Mouse (Mus musculus) forebrain, embryonic 12.5 days (tissue): Measurements from ENCODE around the gene Crtc1. TPM values are rescaled to one million over a fixed set of nuclear protein-coding genes. Genes with fewer than 3 reads are reported as not detected.

Experiments used
- ATAC-seq: fragments of 200-750 bp; cut with Nextera tagmentation; 2 replicates; pipeline ENCODE4 v1.8.0; 2017; ENCODE audit warnings: moderate TSS enrichment; ENCODE audit not compliant: low FRiP score
- H3K27ac ChIP-seq: fragments of 300-500 bp; sonication (generic); 2 replicates; pipeline ENCODE4 v1.5.1; 2016; ENCODE audit warnings: mild to moderate bottlenecking
- H3K27me3 ChIP-seq: fragments of 300-500 bp; sonication (generic); 2 replicates; pipeline ENCODE4 v1.6.1; 2016; ENCODE audit warnings: mild to moderate bottlenecking
- H3K36me3 ChIP-seq: fragments of 300-500 bp; sonication (generic); replicated peaks from 2 replicates; pipeline ENCODE4 v1.6.1; 2016; ENCODE audit warnings: mild to moderate bottlenecking
- H3K4me1 ChIP-seq: fragments of 300-500 bp; sonication (generic); 2 replicates; pipeline ENCODE4 v1.6.1; 2016
- H3K4me2 ChIP-seq: fragments of 300-500 bp; sonication (generic); 2 replicates; pipeline ENCODE4 v1.6.1; 2016; ENCODE audit warnings: mild to moderate bottlenecking, moderate library complexity
- H3K4me3 ChIP-seq: fragments of 300-500 bp; sonication (generic); replicated peaks from 2 replicates; pipeline ENCODE4 v1.5.1; 2016; ENCODE audit warnings: mild to moderate bottlenecking
- H3K9ac ChIP-seq: fragments of 300-500 bp; sonication (generic); 2 replicates; pipeline ENCODE4 v1.6.1; 2016; ENCODE audit warnings: mild to moderate bottlenecking
- H3K9me3 ChIP-seq: fragments of 300-500 bp; sonication (generic); 2 replicates; pipeline ENCODE4 v1.6.1; 2016
- WGBS: fragments of 180-500 bp; shearing (Covaris S2); methylation state at CpG from one replicate; pipeline ENCODE4 v1.1.7; 2016; 5-methylcytosine and 5-hydroxymethylcytosine counted together
- polyA plus RNA-seq: library from polyadenylated mRNA; unstranded; fragments of >200 nt; fragmentation: Nextera tagmentation; extraction: Ambion mirVana; gene quantifications from 2 replicates; pipeline ENCODE4 v1.2.1, GENCODE M21; 2016

Crtc1 gene
- polyA plus RNA-seq, 1 experiment from 2014 or later, result 18.3 TPM

GRCm38 (mm10) chr8:70396184-70396583, 43.2 kb downstream of the Crtc1 start:
- Histone ChIP-seq H3K4me1 (no peaks in the 10 kb centered on the region), H3K9me3 (no peaks in the 10 kb centered on the region), H3K9ac (peak overlapping the region; percentile 25; the same call in 1 of the 2 replicates), H3K36me3 (peaks cover 16% of the 10 kb centered on the region), H3K4me3 (no peak overlapping the region), H3K27me3 (no peaks in the 10 kb centered on the region), H3K4me2 (no peak overlapping the region), H3K27ac (no peak overlapping the region)
- no peak for ATAC-seq
- WGBS, result 86% methylated on average over 5 of the region's 5 CpGs

GRCm38 (mm10) chr8:70395649-70396048, 43.7 kb downstream of the Crtc1 start:
- Histone ChIP-seq H3K4me1 (no peaks in the 10 kb centered on the region), H3K9ac (no peak overlapping the region), H3K27ac (no peak overlapping the region), H3K4me2 (no peak overlapping the region), H3K9me3 (no peaks in the 10 kb centered on the region), H3K36me3 (peaks cover 20% of the 10 kb centered on the region), H3K4me3 (no peak overlapping the region), H3K27me3 (no peaks in the 10 kb centered on the region)
- ATAC-seq, result no peak
- 88% methylated on average over 5 of the region's 5 CpGs for WGBS

GRCm38 (mm10) chr8:70394269-70394998, 44.9 kb downstream of the Crtc1 start:
- 82% methylated on average over 8 of the region's 8 CpGs for WGBS
- H3K9ac ChIP-seq, result no peak overlapping the region
- H3K9me3 ChIP-seq, result no peaks in the 10 kb centered on the region
- no peak overlapping the region for H3K27ac ChIP-seq
- no peak for ATAC-seq
- peaks cover 20% of the 10 kb centered on the region; the same call in 1 of the 2 replicates for H3K36me3 ChIP-seq
- H3K4me1 ChIP-seq, result no peaks in the 10 kb centered on the region
- no peak overlapping the region for H3K4me2 ChIP-seq
- no peaks in the 10 kb centered on the region for H3K27me3 ChIP-seq
- H3K4me3 ChIP-seq, result no peak overlapping the region

- Histone ChIP-seq H3K36me3 (peaks cover 20% of the 10 kb centered on the region), H3K27me3 (no peaks in the 10 kb centered on the region), H3K4me1 (no peaks in the 10 kb centered on the region), H3K27ac (no peak overlapping the region), H3K4me2 (no peak overlapping the region), H3K4me3 (no peak overlapping the region), H3K9ac (no peak overlapping the region), H3K9me3 (no peaks in the 10 kb centered on the region)
- 80% methylated on average over 5 of the region's 5 CpGs for WGBS
- ATAC-seq, result no peak
These were observed 46.3 kb downstream of the Crtc1 start for GRCm38 (mm10) chr8:70393087-70393486.

DNA sequence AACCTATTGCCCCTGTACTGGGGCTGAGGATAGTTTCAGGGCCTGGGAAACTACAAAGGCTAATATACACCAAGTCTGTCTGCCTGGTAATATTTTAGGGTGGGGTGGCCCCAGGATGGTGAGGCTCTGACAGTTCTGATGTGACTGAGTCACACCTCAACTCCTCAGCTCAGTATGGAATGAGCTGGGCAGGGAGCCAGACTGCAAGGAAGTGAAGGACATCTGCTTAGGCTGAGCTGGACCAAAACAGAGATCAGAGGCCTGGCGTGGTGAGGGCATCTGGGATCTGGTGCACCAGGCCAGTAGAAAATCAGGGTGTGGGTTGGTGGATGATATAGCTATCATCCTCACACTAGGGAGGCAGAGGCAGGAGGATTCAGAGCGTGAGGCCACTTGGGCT, 49.7 kb downstream of the Crtc1 start:
- Histone ChIP-seq H3K4me1 (no peaks in the 10 kb centered on the region), H3K4me3 (no peak overlapping the region), H3K4me2 (no peak overlapping the region), H3K9ac (no peak overlapping the region), H3K36me3 (peaks cover 45% of the 10 kb centered on the region), H3K27ac (no peak overlapping the region), H3K9me3 (no peaks in the 10 kb centered on the region), H3K27me3 (no peaks in the 10 kb centered on the region)
- WGBS, result 94% methylated on average over 2 of the region's 2 CpGs
- no peak for ATAC-seq

- H3K9me3 ChIP-seq, result no peaks in the 10 kb centered on the region
- H3K27me3 ChIP-seq, result peaks cover 32% of the 10 kb centered on the region
- no peak overlapping the region for H3K4me3 ChIP-seq
- 57% methylated on average over 3 of the region's 3 CpGs for WGBS
- no peak overlapping the region for H3K9ac ChIP-seq
- no peak overlapping the region for H3K27ac ChIP-seq
- no peaks in the 10 kb centered on the region for H3K4me1 ChIP-seq
- ATAC-seq, result 0 out of 2 replicates have a peak, but pooled peaks have one; percentile 59
- peaks cover 30% of the 10 kb centered on the region for H3K36me3 ChIP-seq
- no peak overlapping the region for H3K4me2 ChIP-seq
These were observed 56.1 kb downstream of the Crtc1 start for GRCm38 (mm10) chr8:70383287-70383686.

- WGBS, result 81% methylated on average over 12 of the region's 12 CpGs
- H3K9me3 ChIP-seq, result no peaks in the 10 kb centered on the region
- no peak overlapping the region for H3K4me2 ChIP-seq
- H3K4me1 ChIP-seq, result peaks cover 7% of the 10 kb centered on the region; the same call in 1 of the 2 replicates
- peaks cover 64% of the 10 kb centered on the region for H3K27me3 ChIP-seq
- H3K27ac ChIP-seq, result no peak overlapping the region
- H3K9ac ChIP-seq, result no peak overlapping the region
- no peak overlapping the region for H3K4me3 ChIP-seq
- peaks cover 6% of the 10 kb centered on the region; the same call in 1 of the 2 replicates for H3K36me3 ChIP-seq
- no peak for ATAC-seq
These were observed 59.3 kb downstream of the Crtc1 start for GRCm38 (mm10) chr8:70380069-70380468.

DNA sequence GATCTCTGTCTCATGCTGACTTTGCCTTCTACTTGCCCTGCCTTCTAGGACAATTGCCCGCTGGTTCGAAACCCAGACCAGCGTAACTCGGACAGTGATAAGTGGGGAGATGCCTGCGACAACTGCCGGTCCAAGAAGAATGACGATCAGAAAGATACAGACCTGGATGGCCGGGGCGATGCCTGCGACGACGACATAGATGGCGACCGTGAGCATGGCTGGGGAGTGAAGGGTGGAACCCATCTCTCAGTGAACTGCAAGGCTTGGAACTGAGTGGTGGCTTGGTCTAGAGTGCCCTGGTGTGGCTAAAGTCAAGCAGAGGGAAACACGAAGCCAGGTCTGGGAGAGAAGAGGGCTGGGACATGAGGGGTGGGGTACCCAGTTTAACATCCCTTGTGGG, 62.3 kb downstream of the Crtc1 start:
- no peak overlapping the region for H3K27ac ChIP-seq
- no peak overlapping the region for H3K9ac ChIP-seq
- WGBS, result 11% methylated on average over 15 of the region's 15 CpGs
- no peak overlapping the region for H3K4me3 ChIP-seq
- peaks cover 91% of the 10 kb centered on the region for H3K27me3 ChIP-seq
- no peaks in the 10 kb centered on the region for H3K36me3 ChIP-seq
- no peaks in the 10 kb centered on the region for H3K9me3 ChIP-seq
- no peak for ATAC-seq
- peaks cover 25% of the 10 kb centered on the region for H3K4me1 ChIP-seq
- no peak overlapping the region for H3K4me2 ChIP-seq

DNA sequence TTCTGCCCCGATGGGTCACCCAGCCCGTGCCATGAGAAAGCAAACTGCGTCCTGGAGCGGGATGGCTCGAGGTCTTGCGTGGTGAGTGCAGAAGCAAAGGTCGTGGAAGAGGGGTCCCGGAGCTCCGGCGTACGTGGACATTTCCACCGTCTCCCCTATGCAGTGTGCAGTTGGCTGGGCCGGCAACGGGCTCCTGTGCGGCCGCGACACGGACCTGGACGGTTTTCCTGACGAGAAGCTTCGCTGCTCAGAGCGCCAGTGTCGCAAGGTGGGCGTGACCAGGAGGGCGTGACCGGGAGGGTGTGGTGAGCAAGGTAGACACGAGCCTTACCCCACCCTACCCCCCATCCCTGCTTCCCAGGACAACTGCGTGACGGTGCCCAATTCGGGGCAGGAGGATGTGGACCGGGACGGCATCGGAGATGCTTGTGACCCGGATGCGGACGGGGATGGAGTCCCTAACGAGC, 63.1 kb downstream of the Crtc1 start:
- no peak overlapping the region for H3K9ac ChIP-seq
- H3K4me3 ChIP-seq, result no peak overlapping the region; the same call in 1 of the 2 replicates
- peak overlapping the region; percentile 15; the same call in 1 of the 2 replicates for H3K4me2 ChIP-seq

DNA sequence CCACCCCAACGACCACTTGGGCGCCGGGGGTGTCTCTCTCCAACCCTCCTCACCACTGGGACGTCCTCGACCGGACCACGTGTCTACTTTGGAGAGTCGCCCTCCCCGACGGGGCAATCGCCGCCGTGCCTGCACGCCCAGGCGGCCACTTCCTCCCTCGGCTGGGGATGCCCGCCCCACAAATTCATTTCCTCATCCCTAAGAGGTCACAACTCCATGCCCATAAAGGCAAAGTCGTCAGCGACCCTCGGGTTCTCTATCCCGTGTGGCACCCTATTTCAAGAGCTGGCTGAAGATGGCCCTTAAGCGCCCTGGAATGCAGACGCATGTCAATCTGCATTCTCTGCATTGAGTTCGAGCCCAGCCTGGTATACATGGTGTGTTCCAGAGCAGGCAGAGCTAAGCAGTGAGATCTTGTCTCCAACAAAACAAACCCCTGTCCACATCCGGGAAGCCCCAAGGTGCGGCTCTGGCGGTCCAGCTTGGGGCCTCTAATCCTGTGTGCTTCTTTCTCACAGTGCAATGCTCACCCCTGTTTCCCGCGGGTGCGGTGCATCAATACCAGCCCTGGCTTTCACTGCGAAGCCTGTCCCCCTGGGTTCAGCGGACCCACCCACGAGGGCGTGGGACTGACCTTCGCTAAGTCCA, 64.0 kb downstream of the Crtc1 start:
- Histone ChIP-seq H3K4me3 (no peak overlapping the region; the same call in 1 of the 2 replicates), H3K9ac (no peak overlapping the region), H3K4me2 (no peak overlapping the region), H3K4me1 (peaks cover 25% of the 10 kb centered on the region), H3K36me3 (no peaks in the 10 kb centered on the region), H3K9me3 (no peaks in the 10 kb centered on the region), H3K27me3 (peaks cover 98% of the 10 kb centered on the region), H3K27ac (no peak overlapping the region)
- whole genome bisulfite sequencing, result 6% methylated on average over 35 of the region's 35 CpGs
- no peak; the same call in 1 of the 2 replicates for ATAC-seq

More for the DNA sequence above, 63.1 kb downstream of the Crtc1 start:
- peaks cover 25% of the 10 kb centered on the region for H3K4me1 ChIP-seq
- no peaks in the 10 kb centered on the region for H3K36me3 ChIP-seq
- no peak for ATAC-seq
- WGBS, result 8% methylated on average over 37 of the region's 37 CpGs
- H3K27ac ChIP-seq, result no peak overlapping the region
- no peaks in the 10 kb centered on the region for H3K9me3 ChIP-seq
- peaks cover 94% of the 10 kb centered on the region for H3K27me3 ChIP-seq

DNA sequence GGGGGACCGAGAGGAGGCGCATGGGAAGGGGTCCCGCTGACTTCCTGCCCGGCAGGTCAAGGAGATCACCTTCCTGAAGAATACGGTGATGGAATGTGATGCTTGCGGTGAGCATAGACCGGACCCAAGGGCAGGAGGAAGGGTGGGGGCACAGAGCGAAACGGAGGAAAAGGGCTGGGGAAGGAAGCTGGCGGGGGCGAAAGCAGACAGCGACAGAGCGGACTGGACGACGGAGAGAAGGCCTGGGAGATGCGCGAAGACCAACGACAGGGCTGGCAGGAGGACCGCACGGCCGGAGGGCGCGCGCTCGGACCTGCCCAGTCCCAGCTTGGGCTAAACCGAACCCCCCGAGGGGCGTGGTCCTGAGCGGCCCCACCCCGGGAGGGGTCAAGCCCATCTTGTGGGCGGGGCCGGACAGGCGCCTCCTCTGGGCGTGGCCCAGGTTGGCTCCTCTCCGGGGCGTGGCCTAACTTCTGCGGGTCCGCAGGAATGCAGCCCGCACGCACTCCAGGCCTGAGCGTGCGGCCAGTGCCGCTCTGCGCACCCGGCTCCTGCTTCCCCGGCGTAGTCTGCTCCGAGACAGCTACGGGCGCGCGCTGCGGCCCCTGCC, 65.0 kb downstream of the Crtc1 start:
- H3K9ac ChIP-seq, result no peak overlapping the region

More for the DNA sequence above, 65.0 kb downstream of the Crtc1 start:
- peaks cover 25% of the 10 kb centered on the region for H3K4me1 ChIP-seq
- H3K4me3 ChIP-seq, result peak overlapping the region; percentile 37
- H3K36me3 ChIP-seq, result no peaks in the 10 kb centered on the region
- no peaks in the 10 kb centered on the region for H3K9me3 ChIP-seq
- H3K4me2 ChIP-seq, result peak overlapping the region; percentile 50
- 1% methylated on average over 52 of the region's 53 CpGs for WGBS
- ATAC-seq, result peak; percentile 57
- no peak overlapping the region for H3K27ac ChIP-seq
- peaks cover 95% of the 10 kb centered on the region for H3K27me3 ChIP-seq
